Mouse (Mus musculus) fat pad, adult 2 months (tissue): Measurements from ENCODE around the gene Paf1.
A peak's percentile ranks its signal among the peaks of the same experiment; 100 is the strongest.

ENCODE experiments used
- DNase-seq: peaks from one replicate; pipeline ENCODE4 v3.0.0-alpha.2; 2011; ENCODE audit warnings: low read depth, low spot score; ENCODE audit errors: extremely low read depth

The Paf1 gene

GRCm38 (mm10) chr7:28432252-28432651, 39.5 kb downstream of the Paf1 start:
- no peak for DNase-seq

DNA sequence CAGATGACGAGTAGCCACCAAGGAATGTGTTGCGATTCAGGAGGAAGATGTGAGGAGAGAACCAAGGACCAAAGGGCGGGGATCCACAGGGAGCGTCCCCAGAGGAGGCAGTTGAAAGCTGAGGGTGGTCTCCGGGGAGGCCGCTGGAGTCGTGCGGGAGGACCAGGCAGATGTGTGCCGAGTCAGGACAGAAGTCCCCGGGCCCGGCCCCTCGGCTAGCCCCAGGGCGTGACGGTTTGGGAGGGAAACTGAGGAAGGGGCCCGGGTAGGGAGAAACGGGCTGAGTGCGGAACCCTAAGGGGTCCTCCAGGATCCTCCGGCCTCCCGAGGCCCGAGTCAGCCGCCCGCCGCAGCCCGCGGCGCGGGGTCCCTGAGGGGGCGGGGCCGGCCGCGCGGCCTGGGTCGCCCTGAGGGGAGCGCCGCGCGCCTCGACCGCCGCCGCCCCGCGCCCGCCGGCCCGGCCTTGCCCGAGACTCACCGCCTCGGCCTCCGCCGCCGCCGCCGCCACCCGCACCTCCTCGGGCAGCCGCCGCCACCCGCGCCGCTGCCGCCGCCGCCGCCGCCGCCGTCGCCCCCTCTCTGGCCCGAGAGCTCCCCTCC, 43.0 kb downstream of the Paf1 start:
- DNase-seq = no peak

DNA sequence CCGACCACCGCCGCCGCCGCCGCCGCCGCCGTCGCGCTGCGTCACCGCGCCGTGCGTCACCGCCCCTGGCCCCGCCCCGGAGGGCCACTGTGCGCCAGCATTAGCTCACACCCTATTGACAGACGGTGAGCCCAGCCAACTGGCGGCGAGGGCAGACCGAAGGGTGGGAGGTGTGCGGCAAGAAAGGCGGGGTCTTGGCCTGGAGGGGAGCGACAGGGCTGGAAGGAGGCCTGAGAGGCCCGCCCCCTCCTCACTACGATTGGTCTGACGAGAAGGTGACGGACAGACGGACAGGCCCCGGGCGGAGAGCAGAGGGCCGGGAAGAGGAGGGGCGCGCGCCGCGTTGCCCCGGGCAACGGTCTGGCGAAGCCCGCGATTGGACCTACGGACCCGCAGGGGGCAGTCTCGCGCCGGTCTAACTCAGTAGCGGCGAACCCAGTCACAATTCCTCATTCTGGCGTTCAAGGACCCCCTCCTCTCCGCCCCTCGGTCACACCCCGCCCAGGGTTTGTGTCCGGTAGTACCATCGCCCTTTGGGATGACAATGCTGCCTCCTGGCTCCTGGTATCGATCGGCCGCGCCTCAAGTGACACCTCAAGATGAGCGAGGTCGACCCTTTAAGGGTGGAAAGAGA, 43.6 kb downstream of the Paf1 start:
- DNase-seq = peak; percentile 92

- DNase-seq = peak; percentile 36
Measured at GRCm38 (mm10) chr7:28436932-28437570, 44.3 kb downstream of the Paf1 start, which contains the start of gene Gmfg. Gene Gmfg (plus strand): TSS chr7:28437447.

GRCm38 (mm10) chr7:28437964-28438363, 45.2 kb downstream of the Paf1 start:
- no peak for DNase-seq

DNA sequence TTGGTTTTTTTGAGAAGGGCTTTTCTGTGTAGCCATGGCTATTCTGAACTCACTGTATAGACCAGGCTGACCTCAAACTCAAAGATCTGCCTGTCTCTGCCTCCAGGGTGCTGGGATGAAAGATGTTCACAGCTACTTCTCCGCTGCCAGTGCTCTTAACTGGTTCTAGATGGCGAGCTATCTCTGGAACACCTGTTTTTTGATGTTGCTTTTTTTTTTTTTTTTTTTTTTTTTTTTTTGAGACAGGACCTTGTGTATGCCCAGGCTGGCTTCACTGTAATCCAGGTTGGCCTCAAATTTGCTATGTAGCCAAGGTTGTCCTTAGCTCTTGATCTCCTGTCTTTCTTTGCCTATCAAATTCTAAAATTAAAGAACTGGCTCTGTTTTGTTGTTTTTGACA, 46.0 kb downstream of the Paf1 start:
- DNase-seq = no peak

DNA sequence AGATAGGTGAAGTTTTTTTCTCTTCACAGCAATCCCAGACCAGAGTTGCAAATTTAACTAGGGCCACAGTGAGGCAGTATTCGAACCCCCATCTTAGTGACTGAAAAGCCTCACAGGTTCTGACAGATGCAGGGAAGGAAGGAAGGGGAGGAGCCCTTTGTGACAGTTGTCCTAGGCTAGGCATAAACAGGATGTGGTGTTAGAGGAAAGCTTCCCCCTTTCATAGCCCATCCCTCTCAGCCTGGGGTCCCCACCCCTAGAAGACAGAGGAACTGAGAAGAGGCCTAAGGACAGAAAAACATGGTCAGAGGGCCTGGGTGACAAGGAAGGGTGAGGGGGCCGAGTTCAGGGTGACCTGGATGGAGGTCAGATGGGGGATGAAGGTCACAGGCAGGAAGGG, 48.0 kb downstream of the Paf1 start:
- DNase-seq = no peak

- no peak for DNase-seq
Measured at GRCm38 (mm10) chr7:28441776-28442485, 49.2 kb downstream of the Paf1 start.

- DNase-seq = no peak
Measured at GRCm38 (mm10) chr7:28442688-28443087, 49.9 kb downstream of the Paf1 start.

- DNase-seq = no peak
Measured at GRCm38 (mm10) chr7:28444344-28444974, 51.7 kb downstream of the Paf1 start.

DNA sequence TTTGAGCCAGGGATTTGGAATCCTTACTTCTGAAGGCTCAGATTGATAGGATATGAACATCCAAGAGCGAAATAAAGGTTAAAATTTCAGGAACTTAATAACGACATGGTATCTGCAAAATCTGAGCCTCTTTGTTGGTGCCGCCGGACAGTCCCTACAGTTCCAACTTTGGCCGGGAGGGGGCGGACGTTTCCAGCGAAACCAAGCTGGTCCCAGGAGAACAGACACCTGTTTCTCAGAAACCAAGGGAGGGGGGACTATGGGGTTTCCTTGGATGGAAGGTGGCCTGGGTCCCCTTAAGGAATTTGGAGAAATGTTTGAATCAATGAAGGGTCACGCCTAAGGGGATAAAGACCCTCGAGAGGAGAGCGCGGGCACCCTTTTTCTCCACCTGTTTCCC, 53.7 kb downstream of the Paf1 start:
- DNase-seq = no peak

- no peak for DNase-seq
Measured at GRCm38 (mm10) chr7:28447101-28447830, 54.5 kb downstream of the Paf1 start.

- DNase-seq = no peak
Measured at GRCm38 (mm10) chr7:28447865-28448820, 55.4 kb downstream of the Paf1 start.
